Mouse (Mus musculus) right cerebral cortex, postnatal 25 days (tissue): Measurements from ENCODE around the gene Dbil5.
A peak's percentile ranks its signal among the peaks of the same experiment; 100 is the strongest.

ENCODE experiments used
- DNase-seq: peaks from one replicate; pipeline ENCODE4 v3.0.0; 2022

The Dbil5 gene

DNA sequence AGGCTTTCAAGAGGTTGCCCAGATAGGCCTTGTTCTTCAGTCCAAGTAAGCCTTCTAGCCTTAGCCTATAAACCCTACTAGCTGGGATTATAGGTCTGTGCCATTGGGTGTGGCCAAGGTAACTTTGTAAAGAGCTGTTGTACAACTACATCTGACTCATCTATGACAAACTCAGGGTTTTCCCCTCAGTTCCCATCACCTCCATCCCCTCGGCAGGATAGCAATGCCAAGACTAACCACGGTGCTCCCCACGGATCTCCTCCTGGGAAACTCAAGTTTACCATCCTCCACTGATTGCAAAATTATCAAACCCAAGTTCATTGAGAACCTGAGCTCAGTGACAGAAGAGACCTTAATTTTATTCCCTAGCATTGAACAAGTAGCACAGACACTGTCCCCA is 18.7 kb downstream of the Dbil5 start:
- DNase-seq = no peak

DNA sequence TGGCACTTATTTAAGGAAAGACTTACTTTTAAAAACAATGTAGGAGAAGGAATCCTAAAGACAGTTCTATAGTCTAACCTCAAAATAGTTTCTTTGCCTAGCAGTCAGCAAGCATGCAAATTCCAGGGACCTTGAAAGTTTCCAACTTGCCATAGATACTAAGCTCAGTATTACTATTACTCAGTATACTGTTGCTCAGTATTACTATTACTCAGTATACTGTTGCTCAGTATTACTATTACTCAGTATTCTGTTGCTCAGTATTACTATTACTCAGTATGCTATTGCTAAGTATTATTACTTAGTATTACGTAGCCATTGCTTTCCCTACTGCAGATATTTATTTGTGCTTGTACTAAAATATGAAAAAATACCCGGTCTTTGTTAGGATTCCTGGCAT is 22.3 kb downstream of the Dbil5 start:
- no peak for DNase-seq

DNA sequence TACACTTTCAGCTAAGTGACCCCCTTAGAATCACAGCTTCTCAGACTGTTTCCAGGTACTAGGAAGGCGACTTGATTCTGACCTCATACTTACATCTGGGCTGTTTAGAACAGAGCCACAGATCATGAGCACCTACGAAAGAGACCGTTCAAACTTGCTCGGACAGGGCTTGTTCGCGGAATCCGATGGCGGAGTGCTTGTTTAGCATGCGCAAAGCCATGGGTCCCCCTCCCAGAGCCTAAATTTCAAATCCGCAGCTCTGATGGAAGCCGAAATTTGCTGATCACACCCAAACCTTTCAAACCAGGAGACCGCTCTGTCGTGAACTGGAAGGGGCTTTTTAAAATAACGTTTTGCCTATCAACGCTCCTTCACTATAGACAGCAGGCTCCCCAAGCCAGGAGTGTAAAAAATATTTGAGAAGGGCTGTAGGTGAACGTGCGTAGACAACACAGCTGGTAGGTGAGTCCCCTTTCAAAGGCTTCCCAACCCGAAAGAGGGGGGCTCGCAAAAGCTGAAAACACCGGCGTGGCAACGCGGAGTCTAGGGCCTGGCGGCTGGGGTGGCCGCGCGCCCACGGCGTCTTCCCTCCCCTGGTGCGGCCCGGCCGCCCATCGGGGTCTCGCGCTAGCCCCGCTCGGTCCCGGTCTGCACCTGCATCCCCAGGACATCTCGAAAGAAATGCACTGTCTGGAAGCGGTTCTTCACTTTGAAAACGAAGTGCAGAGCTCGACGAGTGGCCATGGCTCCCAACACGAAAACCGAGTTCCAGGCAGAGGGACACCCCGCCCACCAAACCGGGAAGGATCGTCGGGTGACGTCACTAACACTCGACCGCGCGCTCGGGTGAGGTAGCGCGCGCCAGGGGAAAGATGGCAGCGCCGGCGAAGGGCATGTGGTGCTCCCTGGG is 25.7 kb downstream of the Dbil5 start, which contains the start of the genes Mrm3 and Glod4:
Mrm3 (plus strand) TSS at position 815 of the 910 bp plus-strand sequence.
Glod4 (minus strand) TSS at position 825 of the 910 bp plus-strand sequence.
- DNase-seq = peak; percentile 92

DNA sequence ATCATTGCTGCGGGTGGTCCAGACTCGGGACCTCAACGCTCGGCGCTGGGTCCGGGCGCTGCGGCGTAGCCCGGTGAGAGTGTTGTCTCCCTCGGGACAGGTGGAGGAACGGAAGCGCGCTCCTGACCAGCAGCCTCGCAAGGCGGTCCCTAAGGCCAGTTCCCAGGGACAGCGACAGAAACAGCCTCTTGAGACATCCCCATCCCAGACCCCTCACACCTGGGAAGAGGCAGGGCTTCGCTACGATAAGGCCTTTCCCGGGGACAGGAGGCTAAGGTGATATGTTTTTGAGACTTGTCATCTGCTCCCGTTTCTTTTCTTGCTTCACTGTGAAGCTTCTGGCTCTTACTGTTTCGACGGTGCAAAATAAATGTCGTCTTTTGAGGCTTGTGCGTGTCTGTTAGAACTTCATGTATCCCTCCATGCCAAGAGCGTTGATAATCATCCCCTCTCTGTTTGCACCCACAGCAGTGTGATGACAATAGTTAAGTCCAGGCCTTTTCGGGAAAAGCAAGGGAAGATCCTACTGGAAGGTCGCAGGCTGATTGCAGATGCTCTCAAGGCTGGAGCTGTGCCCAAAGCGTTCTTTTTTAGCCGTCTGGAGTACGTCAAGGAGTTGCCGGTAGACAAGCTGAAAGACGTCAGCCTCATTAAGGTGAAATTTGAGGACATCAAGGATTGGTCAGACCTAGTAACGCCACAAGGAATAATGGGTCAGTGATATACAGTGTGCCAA is 26.6 kb downstream of the Dbil5 start:
- DNase-seq = no peak

DNA sequence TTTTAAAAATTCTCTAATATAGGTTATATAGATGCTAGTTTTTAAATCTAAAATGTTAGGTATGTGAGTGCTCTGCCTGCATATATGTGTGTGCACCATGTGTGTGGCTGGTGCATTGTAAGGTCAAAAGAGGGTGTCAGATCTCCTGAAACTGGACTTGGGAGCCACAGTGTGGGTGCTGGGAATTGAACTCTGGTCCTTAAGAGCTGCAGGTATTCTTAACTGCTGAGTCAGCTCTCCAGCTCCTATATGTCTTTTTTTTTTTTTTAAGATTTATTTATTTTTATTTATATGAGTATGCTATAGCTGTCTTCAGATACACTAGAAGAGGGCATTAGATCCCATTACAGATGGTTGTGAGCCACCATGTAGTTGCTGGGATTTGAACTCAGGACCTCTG is 29.0 kb downstream of the Dbil5 start:
- DNase-seq = no peak

DNA sequence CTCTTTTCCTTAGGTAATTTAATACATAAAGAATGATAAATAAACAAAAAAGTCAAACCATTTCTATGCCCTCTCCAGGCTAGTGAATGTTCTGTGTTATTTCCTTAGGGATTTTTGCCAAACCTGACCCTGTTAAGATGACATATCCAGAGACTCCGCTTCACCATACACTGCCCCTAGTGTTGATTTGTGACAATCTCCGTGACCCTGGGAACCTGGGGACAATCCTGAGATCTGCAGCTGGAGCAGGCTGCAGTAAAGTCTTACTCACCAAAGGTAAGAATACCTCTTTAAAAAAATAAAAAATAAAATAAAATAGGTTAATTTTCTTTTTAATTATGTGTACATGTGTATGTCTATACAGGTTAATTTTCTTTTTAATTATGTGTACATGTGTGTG is 29.8 kb downstream of the Dbil5 start:
- no peak for DNase-seq

DNA sequence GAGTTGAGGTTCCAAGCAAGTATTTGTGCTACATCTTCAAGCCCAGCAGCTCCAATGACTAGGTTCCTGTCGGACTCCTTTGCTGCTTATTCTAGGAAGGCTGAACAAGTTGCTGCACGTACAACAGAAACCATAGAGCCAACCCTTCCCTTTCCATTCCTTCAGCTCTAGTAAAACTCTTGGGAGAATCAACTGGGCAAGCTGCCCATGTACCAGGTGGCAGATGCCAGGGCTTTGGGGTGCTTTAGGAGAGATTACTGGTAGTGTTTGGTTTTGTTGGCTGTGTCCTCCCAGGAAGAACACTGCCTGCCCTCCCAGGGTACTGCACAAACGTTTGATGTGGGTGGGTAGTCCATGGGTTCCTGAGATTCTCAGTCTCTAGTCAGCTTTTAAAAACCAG is 34.6 kb downstream of the Dbil5 start:
- DNase-seq = no peak

DNA sequence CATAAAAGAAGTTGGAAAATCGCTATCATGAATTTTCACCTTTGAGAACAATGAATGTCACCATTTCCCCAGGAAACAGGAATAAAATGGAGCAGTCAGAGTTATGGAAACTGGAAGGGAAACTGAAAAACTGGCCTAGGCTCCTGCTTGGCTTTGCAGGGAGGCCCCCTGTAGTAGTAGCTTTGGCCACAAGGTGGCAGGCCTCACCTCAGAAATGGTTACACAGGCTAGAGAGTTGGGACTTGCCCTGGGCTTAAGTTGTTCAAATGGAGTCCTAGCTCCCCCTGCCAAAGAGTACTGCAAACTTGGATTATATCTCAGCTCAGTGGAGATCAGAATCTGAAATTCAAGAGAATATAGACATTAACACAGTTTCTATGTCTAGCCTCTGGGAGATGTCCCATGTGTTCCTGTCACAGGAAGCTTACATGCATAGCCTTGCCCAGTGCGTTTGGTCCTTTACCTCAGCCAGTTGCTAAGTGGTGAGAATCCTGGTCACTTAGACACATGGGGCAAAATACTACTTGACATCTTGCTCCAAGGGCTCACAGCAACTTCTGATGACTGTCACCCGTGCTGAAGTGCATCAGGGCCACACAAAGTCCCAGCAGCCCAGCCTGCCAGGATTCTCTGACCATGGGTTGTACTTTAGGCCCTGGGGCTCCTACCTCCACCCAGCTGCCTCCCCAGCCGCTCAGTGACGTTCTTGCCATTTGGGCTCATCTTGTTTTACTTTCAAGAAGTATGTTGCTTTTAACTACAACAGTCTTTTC is 35.9 kb downstream of the Dbil5 start:
- peak; percentile 76 for DNase-seq

DNA sequence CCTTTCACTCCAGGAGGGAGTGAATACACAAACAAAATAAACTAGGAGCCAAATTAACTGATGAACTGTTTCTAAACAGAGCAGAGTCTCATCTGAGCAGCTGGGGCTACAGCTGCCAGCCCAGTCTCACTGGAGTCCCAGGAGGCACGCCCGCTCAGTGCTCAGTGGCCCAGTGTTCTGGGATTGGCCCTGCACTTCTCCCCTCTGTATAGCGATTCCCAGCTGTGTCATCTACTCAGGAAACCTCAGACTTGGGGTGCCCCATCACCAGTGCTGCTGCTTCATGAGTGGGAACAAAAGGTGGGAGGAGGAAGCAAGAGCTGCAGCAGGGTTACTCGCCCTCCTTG is 36.5 kb downstream of the Dbil5 start:
- no peak for DNase-seq

DNA sequence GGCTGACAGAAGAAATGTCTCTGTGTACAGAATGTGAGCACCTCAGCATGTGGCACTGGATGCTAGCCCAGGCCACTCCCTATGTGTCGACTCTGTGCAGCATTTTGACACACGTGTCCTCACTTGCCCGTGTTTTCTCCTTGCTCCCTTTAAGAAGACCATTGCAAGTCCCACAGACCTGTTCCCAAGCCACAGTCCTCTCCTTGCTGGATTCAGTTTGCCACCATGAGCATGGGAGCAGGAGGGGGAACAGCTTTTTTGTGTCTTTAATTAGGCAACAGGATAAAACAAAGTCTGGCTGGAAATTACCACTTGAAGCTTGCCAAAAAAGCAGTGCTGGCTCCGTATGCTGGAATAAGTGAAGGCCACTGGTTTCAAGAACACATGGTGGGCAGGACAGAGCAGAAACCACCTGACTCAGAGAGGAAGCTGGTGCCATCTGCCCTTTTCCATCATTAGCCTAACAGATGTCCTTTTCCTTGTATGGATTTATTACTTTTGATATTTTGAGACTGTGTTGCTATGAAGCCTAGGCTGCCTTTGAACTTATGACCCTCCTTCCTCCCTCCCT is 38.1 kb downstream of the Dbil5 start:
- no peak for DNase-seq

DNA sequence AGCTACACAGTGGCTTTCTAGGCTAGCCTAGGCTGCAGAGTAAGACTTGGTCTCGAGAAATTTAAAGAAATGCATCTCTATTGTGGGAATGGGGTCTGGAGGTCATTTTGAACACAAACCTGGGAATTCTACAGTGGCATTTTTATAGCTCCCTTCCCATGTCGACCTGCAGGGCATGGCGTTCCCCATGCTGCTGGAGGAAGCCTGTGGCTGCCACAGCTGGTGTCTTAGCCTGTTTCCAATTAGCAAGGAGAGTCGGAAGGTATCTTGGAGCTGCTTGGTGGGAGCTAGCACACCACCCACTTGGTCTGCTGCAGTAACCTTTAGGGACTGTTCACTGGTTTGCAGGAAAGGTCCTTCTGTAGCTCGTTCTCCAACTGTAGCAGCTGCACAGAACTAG is 38.7 kb downstream of the Dbil5 start:
- DNase-seq = no peak

DNA sequence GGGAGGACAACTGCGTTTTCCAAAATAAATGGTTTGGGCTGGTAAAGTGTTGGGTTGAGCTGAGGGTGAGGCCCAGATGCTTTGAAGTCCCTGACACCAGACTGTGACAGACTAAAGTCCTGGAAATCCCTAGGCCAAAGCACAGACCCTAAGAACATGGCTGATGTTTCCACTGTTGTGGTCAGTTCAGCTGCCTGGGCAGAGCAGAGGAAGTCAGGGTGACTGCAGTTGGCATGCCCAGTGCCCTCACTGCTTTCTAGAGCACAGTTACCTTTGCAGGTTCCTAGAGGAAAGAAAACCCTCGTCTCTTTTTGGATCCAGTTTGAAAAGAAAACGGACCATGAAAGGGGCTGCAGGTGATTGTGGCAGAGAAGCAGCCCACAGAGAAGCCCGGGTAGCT is 40.0 kb downstream of the Dbil5 start:
- DNase-seq = no peak

DNA sequence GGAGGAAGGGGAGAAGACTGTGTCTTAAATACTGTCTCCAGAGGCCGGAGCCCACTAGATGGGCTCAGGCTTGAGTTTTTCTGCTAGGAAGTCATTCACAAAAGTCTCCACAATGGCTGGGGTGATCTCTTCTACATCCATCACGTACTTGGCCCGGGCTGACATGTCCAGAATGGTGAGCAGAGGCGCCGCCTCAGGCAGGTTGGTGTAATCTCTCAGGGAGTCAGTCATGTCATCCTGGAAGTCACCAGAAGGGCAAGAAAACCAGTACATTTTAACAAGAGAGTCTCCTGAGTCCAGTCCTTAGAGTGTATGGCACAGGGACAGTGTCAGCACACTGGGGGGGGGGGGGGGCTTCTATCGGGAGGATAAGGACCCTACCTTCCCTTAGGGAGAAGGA is 41.1 kb downstream of the Dbil5 start:
- DNase-seq = no peak

DNA sequence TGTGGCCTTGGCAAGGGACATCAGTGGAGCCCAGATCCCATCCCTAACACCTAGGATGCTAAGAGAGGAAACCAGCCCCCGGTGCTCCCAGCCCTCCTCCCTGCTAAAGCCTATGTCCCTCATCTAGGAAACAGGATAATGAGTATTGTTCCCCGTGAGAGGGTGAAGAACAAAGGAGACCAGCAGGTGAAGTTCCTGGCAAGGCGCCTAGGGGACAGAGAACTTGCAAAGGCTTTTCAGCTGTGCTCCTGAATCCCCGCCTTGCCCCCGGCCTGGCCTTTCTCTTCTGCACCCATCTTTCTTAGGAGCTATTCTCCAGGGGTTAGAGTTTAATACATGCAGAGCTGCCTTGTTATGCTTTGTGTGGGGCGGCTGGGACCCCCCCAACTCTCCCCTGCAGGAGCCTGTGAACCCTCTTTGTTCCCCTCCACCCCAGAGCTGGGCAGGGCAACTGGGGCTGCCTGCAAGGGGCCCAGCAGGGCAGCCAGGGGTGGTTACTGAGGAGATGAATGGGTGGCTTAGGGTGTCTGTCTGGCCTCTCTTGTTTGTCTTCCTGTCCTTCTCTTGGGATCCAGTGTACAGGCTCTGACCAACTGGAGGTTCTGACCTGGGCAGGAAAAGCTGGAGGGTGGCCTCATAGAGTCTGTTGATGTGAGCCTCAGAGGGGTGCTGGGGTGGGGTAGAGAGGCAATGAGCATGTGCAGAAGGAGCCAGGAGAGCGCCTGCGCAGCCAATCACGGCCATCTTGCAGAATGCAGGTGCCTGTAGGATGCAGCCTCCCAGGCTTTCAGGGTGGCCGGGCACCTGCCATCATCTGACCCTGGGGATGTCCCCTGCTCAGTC is 43.0 kb downstream of the Dbil5 start:
- no peak for DNase-seq

DNA sequence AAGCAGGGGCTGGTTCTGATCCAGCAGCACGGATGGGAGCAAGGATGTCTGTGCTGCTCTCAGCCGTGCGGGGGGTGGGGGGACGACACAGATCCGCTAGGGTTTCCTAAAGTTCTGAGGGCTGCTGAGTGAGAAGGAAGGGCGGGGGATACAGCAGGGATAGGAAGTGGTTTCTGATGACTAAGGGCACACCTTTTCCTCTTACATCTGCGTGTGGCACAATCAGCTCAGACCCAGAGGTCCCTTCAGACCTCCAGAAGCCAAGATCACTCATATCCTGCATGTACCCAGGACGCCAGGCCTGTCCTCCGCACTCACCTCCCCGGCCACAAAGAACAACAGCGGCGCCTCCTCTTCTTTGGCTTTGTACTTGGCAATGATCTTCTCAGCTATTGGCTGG is 43.8 kb downstream of the Dbil5 start:
- DNase-seq = no peak

DNA sequence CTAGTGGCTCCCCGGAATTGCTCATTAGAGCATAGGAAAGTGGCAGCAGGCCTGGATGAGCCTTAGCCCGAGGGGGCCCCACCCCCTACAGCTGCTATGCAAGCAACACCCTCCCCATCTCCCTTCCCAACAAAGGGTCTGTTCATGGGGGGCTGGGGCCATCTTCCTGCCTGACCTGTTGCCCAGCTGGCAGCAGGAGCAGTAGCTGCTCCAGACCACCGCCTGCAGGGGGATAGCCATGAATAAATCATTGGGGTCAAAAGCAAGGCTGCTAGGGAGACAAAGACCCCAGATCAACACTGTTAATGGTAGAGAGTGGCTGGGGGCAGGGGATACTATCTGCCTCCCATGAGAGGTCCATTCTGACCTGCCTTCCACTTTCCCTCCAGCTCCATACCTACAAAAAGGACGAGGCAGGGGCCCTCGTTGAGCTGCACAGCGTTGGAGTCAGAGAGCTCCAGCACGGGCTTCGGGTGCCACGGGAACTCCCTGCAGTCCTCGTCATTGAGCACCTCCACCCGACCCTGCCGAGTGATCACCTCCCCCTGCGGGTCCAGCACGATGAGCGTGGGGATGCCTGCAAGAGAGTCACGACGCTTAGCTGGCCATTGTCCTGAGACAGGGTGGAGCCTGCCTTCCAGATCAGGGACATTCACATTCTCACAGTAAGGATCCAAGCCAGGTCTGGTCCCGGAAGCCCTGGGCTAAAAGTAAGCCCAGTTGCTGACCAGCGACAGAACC is 45.4 kb downstream of the Dbil5 start:
- no peak for DNase-seq

DNA sequence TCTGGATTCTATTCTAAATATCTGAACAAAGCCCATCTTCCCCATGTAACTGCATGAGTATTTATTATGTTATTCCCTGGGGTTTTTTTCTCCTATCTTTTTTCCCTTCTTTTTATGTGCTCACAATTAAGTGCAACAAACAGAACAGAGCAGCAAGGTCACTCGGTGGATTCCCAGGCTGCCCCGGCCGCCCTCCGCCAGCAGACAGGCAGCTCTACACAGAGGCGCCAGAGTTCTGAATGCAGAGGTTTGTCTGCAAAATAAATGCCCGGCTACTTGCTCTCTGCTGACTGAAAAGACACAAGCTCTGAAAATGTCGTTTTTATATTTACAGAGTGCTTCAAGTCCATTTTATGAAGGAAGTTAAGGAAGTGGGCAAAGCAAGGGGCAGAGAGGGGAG is 50.1 kb downstream of the Dbil5 start:
- no peak for DNase-seq

DNA sequence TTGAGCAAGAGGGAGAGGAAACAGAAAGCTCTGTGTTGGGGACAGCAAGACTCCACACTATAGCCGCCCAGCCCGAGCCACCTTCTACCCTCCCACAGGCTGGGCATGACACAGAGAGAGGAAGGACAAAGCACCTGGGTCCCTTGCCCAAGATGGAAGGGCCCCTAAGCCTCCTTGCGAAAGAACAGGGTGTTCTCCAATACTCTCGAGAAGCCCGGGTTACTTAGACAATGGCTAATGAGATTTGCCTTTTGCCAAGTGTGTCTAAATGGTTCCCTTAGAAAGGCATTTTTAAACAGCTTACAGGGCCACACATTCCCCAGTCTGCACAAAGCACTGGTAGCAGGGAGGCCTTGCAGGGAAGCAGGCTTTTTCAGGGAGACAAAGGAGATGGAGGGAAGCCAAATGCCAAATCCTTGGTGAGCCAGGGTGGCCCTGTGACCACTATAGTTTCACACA is 50.6 kb downstream of the Dbil5 start:
- DNase-seq = no peak
